Mouse (Mus musculus) myocyte (in vitro differentiated cells): ENCODE results near the gene Tdrd7. TPM values are rescaled to one million over a fixed set of nuclear protein-coding genes. Genes with fewer than 3 reads are reported as not detected.

Experiments
- H3K27me3 ChIP-seq: one replicate; pipeline ENCODE4 v1.6.1; 2011; ENCODE audit not compliant: control insufficient read depth, insufficient read depth, insufficient read length
- H3K36me3 ChIP-seq: one replicate; pipeline ENCODE4 v1.6.1; 2011; ENCODE audit not compliant: control insufficient read depth, insufficient read depth
- H3K4me2 ChIP-seq: one replicate; pipeline ENCODE4 v1.6.1; 2011; ENCODE audit warnings: low read depth, control low read depth
- H3K4me3 ChIP-seq: one replicate; pipeline ENCODE4 v1.5.1; 2011; ENCODE audit warnings: mild to moderate bottlenecking, control low read depth, moderate library complexity
- H3K79me2 ChIP-seq: one replicate; pipeline ENCODE4 v1.6.1; 2011; ENCODE audit not compliant: control insufficient read depth, insufficient read depth
- H3ac ChIP-seq: one replicate; pipeline ENCODE4 v1.6.1; 2011; ENCODE audit not compliant: control insufficient read depth, insufficient read length
- CEBPB ChIP-seq: IDR thresholded peaks from 2 replicates; pipeline ENCODE4 v1.6.1; 2011; ENCODE audit warnings: mild to moderate bottlenecking, moderate library complexity; ENCODE audit not compliant: poor library complexity, insufficient read depth, severe bottlenecking
- E2F4 ChIP-seq: IDR thresholded peaks from one replicate; pipeline ENCODE4 v1.6.1; 2011; ENCODE audit warnings: mild to moderate bottlenecking, control low read depth, moderate library complexity; ENCODE audit not compliant: insufficient read depth
- MAX ChIP-seq: IDR thresholded peaks from one replicate; pipeline ENCODE4 v1.6.1; 2011; ENCODE audit warnings: low read depth, mild to moderate bottlenecking, control low read depth
- MYOD1 ChIP-seq, 3 experiments: IDR thresholded peaks; one replicate each; pipeline ENCODE4 v1.6.1; 2011; ENCODE audit warnings: control low read depth in 2 of 3, low read depth in 2 of 3, mild to moderate bottlenecking in 2 of 3, moderate library complexity in 1 of 3; ENCODE audit not compliant: insufficient read length in 2 of 3, control insufficient read depth in 1 of 3
- MYOG ChIP-seq, 3 experiments: IDR thresholded peaks; one replicate each; pipeline ENCODE4 v1.6.1; 2011; ENCODE audit warnings: control low read depth in 2 of 3, low read depth in 2 of 3, mild to moderate bottlenecking in 2 of 3; ENCODE audit not compliant: insufficient read length in 2 of 3, control insufficient read depth in 1 of 3, insufficient read depth in 1 of 3
- POLR2A ChIP-seq: IDR thresholded peaks from one replicate; pipeline ENCODE4 v1.6.1; 2011; ENCODE audit warnings: low read depth, mild to moderate bottlenecking, control low read depth, moderate library complexity; ENCODE audit not compliant: insufficient read length
- POLR2AphosphoS2 ChIP-seq: IDR thresholded peaks from one replicate; pipeline ENCODE4 v1.6.1; 2011; ENCODE audit warnings: low read depth, control low read depth; ENCODE audit not compliant: insufficient read length
- REST ChIP-seq: IDR thresholded peaks from one replicate; pipeline ENCODE4 v1.6.1; 2011; ENCODE audit warnings: mild to moderate bottlenecking, control low read depth, moderate library complexity; ENCODE audit not compliant: insufficient read depth, insufficient read length
- SRF ChIP-seq: IDR thresholded peaks from one replicate; pipeline ENCODE4 v1.6.1; 2011; ENCODE audit warnings: low read depth; ENCODE audit not compliant: control insufficient read depth, insufficient read length
- TCF12 ChIP-seq: IDR thresholded peaks from one replicate; pipeline ENCODE4 v1.6.1; 2011; ENCODE audit warnings: mild to moderate bottlenecking, control low read depth; ENCODE audit not compliant: poor library complexity, insufficient read depth, severe bottlenecking
- TCF3 ChIP-seq: IDR thresholded peaks from one replicate; pipeline ENCODE4 v1.6.1; 2011; ENCODE audit warnings: low read depth, control low read depth; ENCODE audit not compliant: insufficient read length
- USF1 ChIP-seq: IDR thresholded peaks from one replicate; pipeline ENCODE4 v1.6.1; 2011; ENCODE audit warnings: low read depth, mild to moderate bottlenecking, control low read depth, moderate library complexity
- polyA plus RNA-seq: library from polyadenylated mRNA; unstranded; fragments of >200 nt; fragmentation: generic; extraction: Trizol; gene quantifications from one replicate; pipeline ENCODE4 v1.2.1, GENCODE M21; 2012; ENCODE audit warnings: missing spikeins

The Tdrd7 gene
- polyA plus RNA-seq, 1 experiment, result 12.0 TPM

- H3K4me2 ChIP-seq, result no peak overlapping the region
- TF ChIP-seq POLR2AphosphoS2 (no peak), POLR2A (no peak), E2F4 (no peak), MAX (no peak), MYOD1 (IDR thresholded peaks at IDR 0.05; ENCODE audit: control insufficient read depth in 1 of 3, insufficient read length in 2 of 3, low read depth in 2 of 3) (no peak), SRF (no peak), CEBPB (no peak), USF1 (no peak)
- no peaks in the 10 kb centered on the region for H3K36me3 ChIP-seq
- no peaks in the 10 kb centered on the region for H3K79me2 ChIP-seq
- no peak overlapping the region for H3K4me3 ChIP-seq
- no peaks in the 10 kb centered on the region for H3K27me3 ChIP-seq
- no peak overlapping the region for H3ac ChIP-seq
These were observed 63.6 kb downstream of the Tdrd7 start for GRCm38 (mm10) chr4:46028781-46029180.

GRCm38 (mm10) chr4:46029552-46029951, 64.4 kb downstream of the Tdrd7 start:
- Histone ChIP-seq H3K27me3 (no peaks in the 10 kb centered on the region), H3K4me2 (no peak overlapping the region), H3ac (no peak overlapping the region), H3K36me3 (no peaks in the 10 kb centered on the region), H3K79me2 (no peaks in the 10 kb centered on the region), H3K4me3 (no peak overlapping the region)
- no peak for TF ChIP-seq POLR2A
- TF ChIP-seq USF1, result no peak
- TF ChIP-seq MYOD1 (IDR thresholded peaks at IDR 0.05; ENCODE audit: control insufficient read depth in 1 of 3, insufficient read length in 2 of 3, low read depth in 2 of 3), result no peak
- TF ChIP-seq REST, result no peak
- TF ChIP-seq POLR2AphosphoS2, result no peak
- TF ChIP-seq CEBPB, result no peak
- TF ChIP-seq TCF12, result no peak
- TF ChIP-seq MAX, result no peak
- TF ChIP-seq E2F4, result no peak
- no peak for TF ChIP-seq SRF
- TF ChIP-seq MYOG (IDR thresholded peaks at IDR 0.05; ENCODE audit: control insufficient read depth in 1 of 3, insufficient read depth in 1 of 3, insufficient read length in 2 of 3, low read depth in 2 of 3), result no peak
- TF ChIP-seq TCF3, result no peak

- Histone ChIP-seq H3K36me3 (no peaks in the 10 kb centered on the region), H3ac (no peak overlapping the region), H3K27me3 (no peaks in the 10 kb centered on the region), H3K4me3 (no peak overlapping the region), H3K79me2 (no peaks in the 10 kb centered on the region), H3K4me2 (no peak overlapping the region)
- TF ChIP-seq REST (no peak), E2F4 (no peak), POLR2AphosphoS2 (no peak), MYOG (IDR thresholded peaks at IDR 0.05; ENCODE audit: control insufficient read depth in 1 of 3, insufficient read depth in 1 of 3, insufficient read length in 2 of 3, low read depth in 2 of 3) (no peak), MAX (no peak), USF1 (no peak), MYOD1 (IDR thresholded peaks at IDR 0.05; ENCODE audit: control insufficient read depth in 1 of 3, insufficient read length in 2 of 3, low read depth in 2 of 3) (no peak), TCF3 (no peak)
These were observed 67.3 kb downstream of the Tdrd7 start for GRCm38 (mm10) chr4:46032448-46032847.

GRCm38 (mm10) chr4:46033197-46033596, 68.1 kb downstream of the Tdrd7 start:
- Histone ChIP-seq H3K79me2 (no peaks in the 10 kb centered on the region), H3K4me2 (no peak overlapping the region)
- TF ChIP-seq REST (no peak), POLR2A (no peak), E2F4 (no peak), POLR2AphosphoS2 (no peak), MYOG (IDR thresholded peaks at IDR 0.05; ENCODE audit: control insufficient read depth in 1 of 3, insufficient read depth in 1 of 3, insufficient read length in 2 of 3, low read depth in 2 of 3) (no peak), USF1 (no peak)

GRCm38 (mm10) chr4:46038591-46038891, 73.4 kb downstream of the Tdrd7 start:
- H3K27me3 ChIP-seq, result no peaks in the 10 kb centered on the region
- H3K36me3 ChIP-seq, result no peaks in the 10 kb centered on the region

More at GRCm38 (mm10) chr4:46033197-46033596, 68.1 kb downstream of the Tdrd7 start:
- H3K4me3 ChIP-seq, result no peak overlapping the region
- H3K27me3 ChIP-seq, result no peaks in the 10 kb centered on the region
- H3K36me3 ChIP-seq, result no peaks in the 10 kb centered on the region
- no peak overlapping the region for H3ac ChIP-seq

More at GRCm38 (mm10) chr4:46038591-46038891, 73.4 kb downstream of the Tdrd7 start:
- TF ChIP-seq USF1 (no peak), TCF12 (no peak), REST (no peak), E2F4 (no peak), CEBPB (no peak), POLR2AphosphoS2 (no peak), SRF (no peak), MYOD1 (IDR thresholded peaks at IDR 0.05; ENCODE audit: control insufficient read depth in 1 of 3, insufficient read length in 2 of 3, low read depth in 2 of 3) (no peak), POLR2A (no peak), MAX (no peak), TCF3 (no peak)
- Histone ChIP-seq H3K79me2 (no peaks in the 10 kb centered on the region), H3K4me3 (peak overlapping the region; percentile 25), H3ac (no peak overlapping the region), H3K4me2 (peak overlapping the region; percentile 73)
